Mouse (Mus musculus): ENCODE data around the gene Lamb3. TPM values are rescaled to one million over a fixed set of nuclear protein-coding genes. Genes with fewer than 3 reads are reported as not detected.

Lamb3 gene
- total and polyA plus RNA-seq, 3 experiments, result 0.03 to 0.30 (median 0.22) TPM

GRCm38 (mm10) chr1:193169856-193170255 lies 37.6 kb upstream of the Lamb3 start:
- Histone ChIP-seq H3K4me1 (ENCODE audit: insufficient read depth, low read depth, low read length) (peaks cover 26% of the 10 kb centered on the region), H3K4me3 (ENCODE audit: low read depth, low read length) (no peak overlapping the region), H3K9me3 (replicated peaks) (no peaks in the 10 kb centered on the region), H3K27me3 (ENCODE audit: insufficient read depth, low read length) (peaks cover 33% of the 10 kb centered on the region), H3K36me3 (replicated peaks) (peaks cover 12% of the 10 kb centered on the region)
- ATAC-seq (ENCODE audit: extremely low read depth, insufficient number of reproducible peaks, low FRiP score, poor library complexity, severe bottlenecking), result no peak
- no peak for DNase-seq (ENCODE audit: low spot score)
- no peak for TF ChIP-seq GATA1 (IDR thresholded peaks at IDR 0.05; ENCODE audit: borderline replicate concordance, low read length)
- TF ChIP-seq POLR2AphosphoS5 (IDR thresholded peaks at IDR 0.05; ENCODE audit: insufficient replicate concordance, low read depth, low read length), result no peak
- TF ChIP-seq CTCF (IDR thresholded peaks at IDR 0.05; ENCODE audit: low read depth, low read length), result no peak
- no peak for TF ChIP-seq TAL1 (conservative IDR thresholded peaks at IDR 0.05; ENCODE audit: low read depth, low read length)
- no peak for TF ChIP-seq GATA2 (IDR thresholded peaks at IDR 0.05; ENCODE audit: borderline replicate concordance, low read depth, low read length)

DNA sequence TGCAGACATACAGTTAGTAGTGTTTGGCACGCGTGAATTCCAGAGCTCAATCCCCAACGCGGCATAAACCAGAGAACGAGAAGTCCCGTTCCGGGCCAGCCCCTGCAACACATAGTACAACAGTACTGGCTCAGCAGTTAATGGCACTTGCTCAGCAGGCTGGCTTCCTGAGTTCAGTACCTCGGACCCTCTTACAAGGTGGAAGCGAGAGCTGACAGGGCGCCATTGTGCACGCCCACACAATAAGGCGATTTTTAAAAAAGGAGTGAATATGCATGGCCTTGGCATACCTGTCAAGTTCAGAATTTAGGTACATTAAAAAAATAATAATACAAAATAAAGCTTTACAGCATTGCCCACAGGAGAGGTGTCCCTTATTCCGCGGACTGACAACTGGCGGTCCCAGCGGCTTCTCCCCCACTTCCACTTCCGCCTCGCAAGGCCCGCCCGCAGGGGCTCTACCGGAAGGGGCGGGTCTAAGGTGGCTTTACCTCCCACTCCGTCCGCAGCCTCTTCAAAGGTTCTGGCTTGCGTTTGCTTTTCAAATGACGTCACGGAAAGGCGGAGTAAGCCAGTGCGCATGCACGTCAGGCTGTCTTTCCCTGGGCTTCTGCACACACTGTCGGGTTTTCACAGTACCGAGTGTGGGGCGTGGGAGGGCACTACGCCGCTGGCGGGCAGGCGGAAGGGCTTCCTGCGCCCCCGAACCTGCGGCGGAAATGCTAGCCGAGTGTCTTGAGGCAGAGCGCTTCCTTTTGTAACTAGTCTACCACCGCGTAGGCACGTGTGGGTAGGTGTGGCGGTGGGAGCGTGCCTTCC lies 34.3 kb upstream of the Lamb3 start:
- H3K4me3 ChIP-seq (ENCODE audit: low read depth, low read length), result peak overlapping the region; percentile 79
- ATAC-seq (ENCODE audit: extremely low read depth, insufficient number of reproducible peaks, low FRiP score, poor library complexity, severe bottlenecking) (peak; percentile 93), DNase-seq (ENCODE audit: low spot score) (peak; percentile 87)
- no peaks in the 10 kb centered on the region for H3K9me3 ChIP-seq (replicated peaks)
- no peak for TF ChIP-seq CTCF (IDR thresholded peaks at IDR 0.05; ENCODE audit: low read depth, low read length)
- TF ChIP-seq GATA2 (IDR thresholded peaks at IDR 0.05; ENCODE audit: borderline replicate concordance, low read depth, low read length), result no peak
- no peak for TF ChIP-seq GATA1 (IDR thresholded peaks at IDR 0.05; ENCODE audit: borderline replicate concordance, low read length)
- TF ChIP-seq TAL1 (conservative IDR thresholded peaks at IDR 0.05; ENCODE audit: low read depth, low read length), result no peak
- peaks cover 6% of the 10 kb centered on the region for H3K27me3 ChIP-seq (ENCODE audit: insufficient read depth, low read length)
- H3K4me1 ChIP-seq (ENCODE audit: insufficient read depth, low read depth, low read length), result peaks cover 36% of the 10 kb centered on the region
- H3K36me3 ChIP-seq (replicated peaks), result peaks cover 27% of the 10 kb centered on the region

- Histone ChIP-seq H3K9me3 (replicated peaks) (no peaks in the 10 kb centered on the region), H3K27me3 (ENCODE audit: insufficient read depth, low read length) (peaks cover 4% of the 10 kb centered on the region; the same call in 1 of the 2 replicates), H3K4me1 (ENCODE audit: insufficient read depth, low read depth, low read length) (peaks cover 36% of the 10 kb centered on the region), H3K36me3 (replicated peaks) (peaks cover 28% of the 10 kb centered on the region), H3K4me3 (ENCODE audit: low read depth, low read length) (peak overlapping the region; percentile 79)
- TF ChIP-seq POLR2AphosphoS5 (IDR thresholded peaks at IDR 0.05; ENCODE audit: insufficient replicate concordance, low read depth, low read length) (no peak), GATA2 (IDR thresholded peaks at IDR 0.05; ENCODE audit: borderline replicate concordance, low read depth, low read length) (no peak), TAL1 (conservative IDR thresholded peaks at IDR 0.05; ENCODE audit: low read depth, low read length) (no peak), CTCF (IDR thresholded peaks at IDR 0.05; ENCODE audit: low read depth, low read length) (no peak), GATA1 (IDR thresholded peaks at IDR 0.05; ENCODE audit: borderline replicate concordance, low read length) (no peak)
- DNase-seq (ENCODE audit: low spot score), result no peak
- ATAC-seq (ENCODE audit: extremely low read depth, insufficient number of reproducible peaks, low FRiP score, poor library complexity, severe bottlenecking), result no peak
Measured at GRCm38 (mm10) chr1:193173810-193174129, 33.7 kb upstream of the Lamb3 start.

DNA sequence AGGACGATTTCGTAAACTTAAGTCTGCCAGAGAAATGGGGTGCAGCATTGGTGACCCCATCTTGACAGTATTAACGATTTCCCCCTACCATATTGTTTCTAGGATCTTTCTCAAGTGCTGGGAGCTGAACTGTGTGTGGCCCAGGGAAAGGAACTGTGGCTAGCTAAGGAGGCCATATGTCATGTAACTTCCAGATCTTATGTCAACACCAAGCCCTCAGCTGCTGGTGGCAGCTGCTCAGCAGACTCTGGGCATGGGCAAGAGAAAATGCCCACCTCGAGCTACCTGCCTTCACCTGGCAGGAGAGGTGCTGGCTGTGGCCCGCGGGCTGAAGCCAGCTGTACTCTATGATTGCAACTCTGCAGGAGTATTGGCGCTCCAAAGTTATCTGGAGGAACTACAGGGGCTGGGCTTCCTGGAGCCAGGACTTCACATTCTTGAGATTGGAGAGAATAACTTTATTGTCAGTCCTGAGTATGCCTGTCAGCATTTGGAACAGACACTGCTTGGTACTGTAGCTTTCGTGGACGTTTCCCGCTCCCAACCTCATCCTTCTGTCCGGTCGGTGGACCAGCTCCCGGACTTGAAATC lies 33.3 kb upstream of the Lamb3 start:
- Histone ChIP-seq H3K27me3 (ENCODE audit: insufficient read depth, low read length) (peaks cover 2% of the 10 kb centered on the region; the same call in 1 of the 2 replicates), H3K4me1 (ENCODE audit: insufficient read depth, low read depth, low read length) (peaks cover 36% of the 10 kb centered on the region), H3K36me3 (replicated peaks) (peaks cover 28% of the 10 kb centered on the region), H3K4me3 (ENCODE audit: low read depth, low read length) (peak overlapping the region; percentile 79), H3K9me3 (replicated peaks) (no peaks in the 10 kb centered on the region)
- ATAC-seq (ENCODE audit: extremely low read depth, insufficient number of reproducible peaks, low FRiP score, poor library complexity, severe bottlenecking) (no peak), DNase-seq (ENCODE audit: low spot score) (no peak)
- TF ChIP-seq CTCF (IDR thresholded peaks at IDR 0.05; ENCODE audit: low read depth, low read length) (no peak), GATA2 (IDR thresholded peaks at IDR 0.05; ENCODE audit: borderline replicate concordance, low read depth, low read length) (no peak), TAL1 (conservative IDR thresholded peaks at IDR 0.05; ENCODE audit: low read depth, low read length) (no peak), GATA1 (IDR thresholded peaks at IDR 0.05; ENCODE audit: borderline replicate concordance, low read length) (no peak), POLR2AphosphoS5 (IDR thresholded peaks at IDR 0.05; ENCODE audit: insufficient replicate concordance, low read depth, low read length) (no peak)

DNA sequence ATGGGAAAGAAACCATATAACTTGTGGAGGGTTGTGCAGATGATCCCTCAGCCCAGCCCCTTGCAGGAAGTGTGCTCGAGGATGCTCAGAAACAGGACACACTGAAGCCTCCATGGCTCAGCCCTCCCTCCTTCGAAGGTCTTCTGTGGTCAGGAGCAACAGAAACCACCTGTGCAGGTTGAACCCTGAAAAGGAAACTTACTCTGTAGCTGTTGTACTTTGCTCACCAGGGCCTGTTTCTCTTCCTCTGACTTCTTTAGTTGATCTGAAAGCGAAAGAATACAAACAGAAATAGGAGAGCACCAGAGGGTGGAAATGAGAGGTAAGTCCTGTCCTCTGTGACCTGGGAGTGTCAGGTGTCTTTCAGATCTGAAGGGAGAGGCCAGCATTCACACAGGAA lies 26.4 kb upstream of the Lamb3 start:
- Histone ChIP-seq H3K27me3 (ENCODE audit: insufficient read depth, low read length) (peaks cover 13% of the 10 kb centered on the region), H3K9me3 (replicated peaks) (no peaks in the 10 kb centered on the region), H3K4me1 (ENCODE audit: insufficient read depth, low read depth, low read length) (0 out of 2 replicates have a peak, but pooled peaks cover 5% of the 10 kb centered on the region), H3K4me3 (ENCODE audit: low read depth, low read length) (no peak overlapping the region), H3K36me3 (replicated peaks) (peaks cover 13% of the 10 kb centered on the region)
- no peak for DNase-seq (ENCODE audit: low spot score)
- no peak for ATAC-seq (ENCODE audit: extremely low read depth, insufficient number of reproducible peaks, low FRiP score, poor library complexity, severe bottlenecking)
- no peak for TF ChIP-seq TAL1 (conservative IDR thresholded peaks at IDR 0.05; ENCODE audit: low read depth, low read length)
- no peak for TF ChIP-seq POLR2AphosphoS5 (IDR thresholded peaks at IDR 0.05; ENCODE audit: insufficient replicate concordance, low read depth, low read length)
- no peak for TF ChIP-seq CTCF (IDR thresholded peaks at IDR 0.05; ENCODE audit: low read depth, low read length)

DNA sequence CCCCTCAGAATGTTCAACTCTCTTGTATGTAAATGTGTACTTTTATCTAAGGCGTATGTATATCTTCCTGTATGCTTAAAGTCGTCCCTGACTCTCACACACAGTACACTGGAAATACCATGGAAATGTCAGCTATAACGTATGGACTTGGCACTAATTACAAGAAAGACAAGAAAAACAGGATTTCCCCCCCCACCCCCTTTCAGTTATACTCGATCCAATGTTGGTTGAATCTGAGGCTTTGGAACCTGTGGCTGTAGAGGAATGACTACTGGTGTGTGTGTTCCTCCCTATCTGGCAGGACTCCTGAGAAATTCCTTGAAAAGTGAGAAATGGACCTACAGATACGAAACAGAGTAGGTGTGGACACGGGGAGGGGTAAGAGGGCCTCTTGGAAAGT lies 19.2 kb upstream of the Lamb3 start:
- H3K9me3 ChIP-seq (replicated peaks), result no peaks in the 10 kb centered on the region
- H3K36me3 ChIP-seq (replicated peaks), result peaks cover 2% of the 10 kb centered on the region
- no peaks in the 10 kb centered on the region for H3K4me1 ChIP-seq (ENCODE audit: insufficient read depth, low read depth, low read length)
- ATAC-seq (ENCODE audit: extremely low read depth, insufficient number of reproducible peaks, low FRiP score, poor library complexity, severe bottlenecking) (no peak), DNase-seq (ENCODE audit: low spot score) (no peak)
- H3K4me3 ChIP-seq (ENCODE audit: low read depth, low read length), result no peak overlapping the region
- no peak for TF ChIP-seq CTCF (IDR thresholded peaks at IDR 0.05; ENCODE audit: low read depth, low read length)
- TF ChIP-seq GATA1 (IDR thresholded peaks at IDR 0.05; ENCODE audit: borderline replicate concordance, low read length), result no peak
- TF ChIP-seq GATA2 (IDR thresholded peaks at IDR 0.05; ENCODE audit: borderline replicate concordance, low read depth, low read length), result no peak
- TF ChIP-seq TAL1 (conservative IDR thresholded peaks at IDR 0.05; ENCODE audit: low read depth, low read length), result no peak
- peaks cover 18% of the 10 kb centered on the region for H3K27me3 ChIP-seq (ENCODE audit: insufficient read depth, low read length)

All from G1E (cell line).